Mouse (Mus musculus) retina, postnatal 7 days (tissue): Measurements from ENCODE around the gene Ddx17.
A peak's percentile ranks its signal among the peaks of the same experiment; 100 is the strongest.

Experiments
- DNase-seq: peaks from one replicate; pipeline ENCODE4 v3.0.0-alpha.2; 2012; ENCODE audit warnings: low read depth, low spot score

Gene Ddx17

DNA sequence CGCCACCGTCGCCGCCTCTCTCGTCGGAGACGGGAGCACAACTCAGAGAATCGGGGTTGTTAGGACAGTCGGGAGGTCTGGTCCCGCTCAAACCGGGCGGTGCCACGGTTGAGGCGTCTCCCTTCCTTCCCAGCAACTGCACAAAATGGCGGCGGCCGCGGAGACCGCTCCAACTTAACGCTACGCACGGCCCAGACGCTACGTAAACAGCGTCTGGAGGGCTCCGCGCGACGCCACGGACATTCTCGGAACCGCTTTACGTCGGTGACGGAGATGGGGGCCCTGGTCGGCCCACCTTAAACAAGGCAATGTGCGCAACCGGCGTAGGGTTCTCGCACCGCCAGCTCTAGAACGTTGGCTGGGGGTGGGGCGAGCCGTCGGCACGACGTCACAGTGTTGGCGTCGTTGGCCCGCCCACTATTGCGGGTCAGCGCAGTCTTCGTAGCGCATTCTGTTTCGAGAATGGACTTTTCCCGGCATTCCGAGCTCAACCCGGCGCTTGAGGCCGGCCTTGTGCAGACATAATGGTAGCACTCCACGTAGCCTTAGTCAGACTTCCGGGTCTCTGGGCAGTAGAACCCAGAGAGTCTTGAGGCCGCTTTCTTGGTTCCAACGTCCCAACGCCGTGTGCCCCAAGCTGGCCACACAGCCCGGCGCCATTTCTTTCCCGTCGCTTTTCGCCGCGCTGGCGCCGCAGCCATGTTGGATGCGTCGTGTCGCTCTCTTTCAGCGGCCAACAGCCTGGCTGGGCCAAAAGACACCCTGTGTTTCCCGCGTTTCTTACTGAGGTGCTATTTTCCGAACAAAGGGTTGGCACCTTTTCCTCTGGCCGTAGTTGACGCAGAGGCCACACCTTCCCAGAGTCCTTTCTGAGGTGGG, at the start of gene Ddx17:
Gene Ddx17, minus strand, starts transcription at position 332 of the 879 bp plus-strand sequence.
- peak; percentile 98 for DNase-seq

DNA sequence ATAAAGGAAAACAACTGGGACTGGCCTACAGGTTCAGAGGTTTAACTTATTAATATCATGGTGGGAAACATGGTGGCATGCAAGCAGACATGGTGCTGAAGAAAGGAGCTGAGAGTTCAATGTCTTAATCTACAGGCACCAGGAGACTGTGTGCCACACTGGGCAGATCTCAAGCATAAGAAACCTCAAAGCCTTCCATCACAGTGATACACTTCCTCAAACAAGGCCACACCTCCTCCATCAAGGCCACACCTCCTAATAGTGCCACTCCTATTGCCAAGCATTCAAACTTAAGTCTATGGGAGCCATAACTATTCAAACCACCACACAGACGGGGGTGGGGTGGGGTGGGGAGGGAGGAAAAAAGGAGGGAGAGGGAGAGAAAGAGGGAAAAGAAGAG, 35.0 kb upstream of the Ddx17 start:
- no peak for DNase-seq

- no peak for DNase-seq
These were observed 31.3 kb upstream of the Ddx17 start for GRCm38 (mm10) chr15:79577671-79578426.

GRCm38 (mm10) chr15:79576947-79577346, 30.4 kb upstream of the Ddx17 start:
- no peak for DNase-seq

DNA sequence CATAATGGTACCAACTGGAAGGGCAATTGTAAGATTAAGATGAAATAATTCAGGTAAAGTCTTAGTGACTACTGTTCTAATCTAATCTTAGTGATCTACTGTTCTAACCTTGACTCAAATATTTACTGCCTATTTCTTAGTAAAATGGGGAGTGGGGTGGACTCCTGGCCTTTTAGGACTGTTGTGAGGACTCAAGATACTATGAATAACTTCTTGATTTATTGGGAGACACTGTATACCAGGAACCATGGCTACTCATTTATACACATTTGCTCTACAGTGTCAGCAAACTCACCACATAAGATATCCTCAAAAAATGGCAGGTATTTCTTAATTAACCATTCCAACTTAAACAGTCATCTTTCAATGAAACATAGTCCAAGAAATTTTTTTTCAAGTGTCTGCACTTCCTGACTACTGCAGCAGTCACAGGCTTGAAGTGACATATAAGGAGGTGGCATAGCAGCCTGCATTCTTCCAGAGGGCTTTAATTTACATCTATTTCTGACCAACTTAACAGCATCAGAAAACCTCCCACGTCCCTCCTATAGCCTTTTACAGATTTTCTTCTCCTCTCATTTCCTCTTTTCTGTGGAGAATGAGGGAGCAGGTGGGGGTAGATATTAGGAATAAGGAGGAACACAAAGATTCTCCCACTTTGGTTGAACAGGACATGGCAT, 29.1 kb upstream of the Ddx17 start:
- no peak for DNase-seq

DNA sequence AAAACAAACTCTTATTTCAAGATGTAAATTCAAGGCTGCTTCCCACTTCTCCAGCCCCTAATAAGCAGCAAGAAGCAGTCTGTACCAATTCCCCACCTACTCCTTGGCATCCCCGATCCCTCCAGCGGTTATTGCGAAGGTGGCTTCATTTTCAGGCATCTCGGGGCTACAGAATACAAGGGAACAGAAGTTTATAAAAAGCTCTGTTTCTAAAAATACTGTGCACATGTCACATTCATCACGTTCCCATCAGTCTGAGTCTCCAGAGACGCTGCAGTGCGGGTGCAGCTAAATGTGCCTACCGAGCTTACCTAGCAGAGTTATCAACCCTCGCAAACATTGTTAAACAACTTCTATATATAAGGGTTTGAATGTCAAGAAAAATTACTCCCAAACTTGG, 15.9 kb upstream of the Ddx17 start:
- DNase-seq: no peak

- DNase-seq: no peak
These were observed 13.1 kb upstream of the Ddx17 start for GRCm38 (mm10) chr15:79559649-79560048.

- no peak for DNase-seq
These were observed 6.0 kb upstream of the Ddx17 start for GRCm38 (mm10) chr15:79552566-79552965.

DNA sequence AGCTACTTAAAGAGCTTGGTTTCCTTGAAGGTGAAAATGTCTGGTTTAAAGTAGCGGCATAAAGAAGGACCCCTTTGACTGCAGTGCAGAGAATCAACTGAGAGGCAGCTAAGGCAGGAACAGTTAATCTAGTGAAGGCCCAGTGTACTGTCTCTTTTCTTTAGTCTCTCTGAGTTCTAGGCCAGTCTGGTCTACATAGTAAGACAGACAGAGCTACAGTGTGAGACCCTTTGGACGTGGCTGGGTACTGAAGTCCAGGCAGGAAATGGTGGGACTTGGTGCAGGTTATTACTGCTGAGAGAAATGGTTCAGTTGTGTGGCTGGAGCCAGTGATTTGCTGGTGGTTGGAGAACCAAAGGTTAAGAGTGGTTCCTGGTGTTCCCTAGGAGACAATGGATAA, 1.7 kb upstream of the Ddx17 start:
- no peak for DNase-seq

GRCm38 (mm10) chr15:79547289-79547820, 814 bp upstream of the Ddx17 start:
- no peak for DNase-seq

DNA sequence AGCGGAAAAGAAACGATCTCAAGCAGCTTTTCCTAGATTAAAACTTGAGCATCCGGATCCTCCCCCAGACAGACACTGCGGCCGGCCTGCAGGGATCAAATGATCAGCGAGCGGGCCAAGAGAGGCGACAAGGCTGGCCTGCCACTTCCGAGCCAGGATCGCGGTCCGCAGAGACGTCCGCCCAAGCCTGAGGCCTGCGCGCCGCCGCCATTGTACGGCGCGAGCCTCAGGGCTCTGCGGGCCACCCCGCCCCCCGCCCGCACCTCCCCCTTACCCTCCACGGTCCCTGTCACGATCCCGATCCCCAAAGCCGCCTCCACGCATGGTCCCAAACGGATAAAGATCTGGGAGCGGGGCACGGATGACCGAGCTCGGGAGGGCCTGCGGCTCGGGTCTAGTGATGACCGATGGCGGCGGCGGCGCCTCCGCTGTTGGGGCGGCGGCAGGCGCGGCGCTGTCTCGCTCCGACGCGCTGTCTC, 581 bp downstream of the Ddx17 start:
- DNase-seq: no peak

DNA sequence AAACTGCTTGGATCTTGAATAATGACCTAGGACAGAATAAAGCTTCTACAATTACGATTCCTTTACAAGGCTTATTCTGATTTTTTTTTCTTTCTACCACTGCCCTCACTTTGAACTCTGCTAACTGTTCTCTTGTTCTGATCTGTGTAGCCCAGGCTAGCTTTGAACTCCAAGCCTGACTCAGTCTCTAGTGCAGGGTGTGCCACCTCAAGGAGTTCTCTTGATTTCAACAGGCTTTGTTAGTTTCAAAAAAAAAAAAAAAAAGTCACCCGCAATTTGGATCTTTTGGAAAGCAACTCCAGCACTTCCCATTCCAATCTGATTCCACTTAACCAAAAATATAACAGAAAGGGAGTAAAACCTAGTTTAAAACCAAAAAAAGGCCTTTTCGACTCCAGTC, 1.0 kb downstream of the Ddx17 start:
- DNase-seq: no peak

- DNase-seq: no peak
These were observed 2.6 kb downstream of the Ddx17 start for GRCm38 (mm10) chr15:79543968-79544367.

GRCm38 (mm10) chr15:79533796-79534195, 12.7 kb downstream of the Ddx17 start:
- no peak for DNase-seq

DNA sequence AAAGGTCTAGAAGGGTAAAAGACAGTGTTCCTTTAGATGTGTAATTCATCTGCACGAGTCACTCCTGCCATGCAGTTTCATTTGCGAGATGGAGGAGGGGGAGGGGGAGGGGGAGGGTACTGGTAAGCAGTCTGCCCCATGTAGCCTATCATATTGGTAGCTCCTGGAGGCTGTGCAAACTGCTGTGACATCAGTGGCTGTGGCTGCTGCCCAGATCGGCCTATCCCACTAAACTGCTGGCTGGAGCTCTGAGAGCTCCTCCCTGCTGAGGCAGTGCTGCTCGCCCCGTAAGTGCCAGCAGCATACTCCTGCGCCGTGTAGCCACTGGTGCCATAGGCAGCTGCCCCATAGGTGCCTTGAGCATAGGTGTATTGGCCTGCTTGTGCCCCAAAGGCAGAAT, 16.6 kb downstream of the Ddx17 start:
- no peak for DNase-seq

DNA sequence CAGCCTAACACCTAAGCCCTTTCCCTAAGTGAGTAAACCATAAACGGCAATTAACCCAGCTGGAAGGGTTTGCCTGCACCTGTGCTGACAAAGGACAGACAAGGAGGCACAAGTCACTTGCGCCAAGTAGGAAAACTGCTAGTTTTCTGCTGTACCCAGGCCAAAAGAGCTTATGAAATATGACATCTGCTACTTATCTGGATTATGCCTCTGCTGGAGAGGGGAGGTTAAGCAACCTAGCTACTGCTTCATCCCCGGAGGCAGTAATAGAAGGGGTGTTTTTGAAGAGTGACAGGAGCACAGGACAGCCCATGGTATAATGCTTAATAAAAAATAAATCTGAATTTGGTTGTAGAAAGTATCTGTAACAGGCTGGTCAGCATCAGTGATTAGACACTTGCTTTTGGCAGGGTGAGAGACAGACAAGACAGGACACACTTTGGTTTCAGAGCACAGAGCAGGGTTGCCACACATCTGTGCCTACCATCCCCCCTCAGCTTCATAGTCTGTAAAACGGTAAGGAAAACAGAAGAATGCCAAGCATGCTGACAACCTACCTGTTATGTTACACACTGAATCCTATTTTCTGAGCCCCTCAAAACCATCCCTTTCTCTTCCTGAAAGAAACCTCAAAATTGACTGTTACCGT, 18.4 kb downstream of the Ddx17 start:
- peak; percentile 52 for DNase-seq

- no peak for DNase-seq
These were observed 19.3 kb downstream of the Ddx17 start for GRCm38 (mm10) chr15:79527192-79527591.

GRCm38 (mm10) chr15:79525979-79526768, 20.4 kb downstream of the Ddx17 start:
- DNase-seq: no peak

DNA sequence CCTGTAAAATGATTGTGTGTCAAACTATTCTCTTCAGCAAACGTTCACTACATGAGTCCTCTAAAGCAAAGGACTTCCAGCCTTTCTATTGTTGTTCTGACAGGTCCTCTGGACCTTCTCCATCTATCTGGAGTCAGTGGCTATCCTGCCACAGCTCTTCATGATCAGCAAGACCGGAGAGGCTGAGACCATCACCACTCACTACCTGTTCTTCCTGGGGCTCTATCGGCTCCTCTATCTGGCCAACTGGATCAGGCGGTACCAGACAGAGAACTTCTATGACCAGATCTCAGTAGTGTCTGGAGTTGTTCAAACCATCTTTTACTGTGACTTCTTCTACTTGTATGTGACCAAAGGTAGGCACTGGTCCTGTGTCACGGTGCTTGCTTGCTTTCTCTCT, 21.0 kb downstream of the Ddx17 start:
- no peak for DNase-seq

- DNase-seq: no peak
These were observed 26.9 kb downstream of the Ddx17 start for GRCm38 (mm10) chr15:79519400-79520220.
